8 mouse cellular contexts compared by ENCODE assay signal in genomic region chr13:44730146-44730864, GRCm38 (mm10). TPM values are rescaled to one million over a fixed set of nuclear protein-coding genes. Genes with fewer than 3 reads are reported as not detected.
DNase-seq lines count a peak whose midpoint lies in the region; ATAC-seq lines count a peak whose summit lies in the region.

No protein-coding gene starts in this region.

- 2% methylated on average over 57 of the region's 87 CpGs for WGBS in forebrain, embryonic 14.5 days
- WGBS in neural tube, embryonic 15.5 days: 1% methylated on average over 79 of the region's 87 CpGs

- no peaks in the 10 kb centered on the region for H3K36me3 ChIP-seq in forebrain, embryonic 14.5 days (ENCODE audit: control insufficient read depth, insufficient read depth, low read length)
- no peaks in the 10 kb centered on the region for H3K36me3 ChIP-seq in neural tube, embryonic 15.5 days

- peak; percentile 99 for DNase-seq in ES-CJ7 (ENCODE audit: low read depth, low spot score)
- DNase-seq in cerebellum, adult 11 months: peak; percentile 99
- peak; percentile 100 for DNase-seq in forebrain, embryonic 14.5 days (ENCODE audit: low spot score)
- peak; percentile 99 for DNase-seq in heart, postnatal 14 days
- DNase-seq in layer of hippocampus, adult 11-12 months (ENCODE audit: low spot score): peak; percentile 100
- peak; percentile 100 for DNase-seq in lung, adult 18-20 months
- DNase-seq in testis, postnatal 14 days (ENCODE audit: low spot score): peak; percentile 99

- peak overlapping the region; percentile 79 for H3K9ac ChIP-seq in forebrain, embryonic 14.5 days (ENCODE audit: low read length)
- peak overlapping the region; percentile 87 for H3K9ac ChIP-seq in neural tube, embryonic 15.5 days (replicated peaks)

- peak; percentile 96 for ATAC-seq in forebrain, embryonic 14.5 days
- ATAC-seq in neural tube, embryonic 15.5 days (ENCODE audit: low FRiP score): peak; percentile 98

- H3K27ac ChIP-seq in forebrain, embryonic 14.5 days (ENCODE audit: low read depth, low read length): peak overlapping the region; percentile 96
- H3K27ac ChIP-seq in neural tube, embryonic 15.5 days (replicated peaks): peak overlapping the region; percentile 100

- intact Hi-C loops in heart, postnatal 14 days (cut with DNase I): loop anchor here (5.0 to 10.0 kb wide), 4 partner anchors 102 to 668 kb away; no protein-coding TSS in a partner anchor

- H3K27me3 ChIP-seq in forebrain, embryonic 14.5 days (replicated peaks; ENCODE audit: control insufficient read depth, insufficient read depth, low read length): no peaks in the 10 kb centered on the region
- H3K27me3 ChIP-seq in neural tube, embryonic 15.5 days (replicated peaks): no peaks in the 10 kb centered on the region

- H3K4me1 ChIP-seq in forebrain, embryonic 14.5 days (ENCODE audit: control insufficient read depth, insufficient read depth, low read length): peaks cover 11% of the 10 kb centered on the region; the same call in 1 of the 2 replicates
- peaks cover 39% of the 10 kb centered on the region for H3K4me1 ChIP-seq in neural tube, embryonic 15.5 days

- peak overlapping the region; percentile 73 for H3K4me3 ChIP-seq in forebrain, embryonic 14.5 days (ENCODE audit: low read depth, low read length)
- H3K4me3 ChIP-seq in neural tube, embryonic 15.5 days (replicated peaks): peak overlapping the region; percentile 78

- peak overlapping the region; percentile 95 for H3K4me2 ChIP-seq in forebrain, embryonic 14.5 days (ENCODE audit: low read length)
- H3K4me2 ChIP-seq in neural tube, embryonic 15.5 days: peak overlapping the region; percentile 91

- no peaks in the 10 kb centered on the region for H3K9me3 ChIP-seq in forebrain, embryonic 14.5 days (replicated peaks; ENCODE audit: control insufficient read depth, low read length)
- H3K9me3 ChIP-seq in neural tube, embryonic 15.5 days (replicated peaks): no peaks in the 10 kb centered on the region

RNA-seq across cellular contexts. Expression of gene Jarid2, which starts 1.0 kb away (rescaled TPM):
- 16.4 and 20.5 TPM in 2 replicates for polyA plus RNA-seq in forebrain, embryonic 14.5 days (2014; fragmentation: Nextera tagmentation; extraction: Ambion mirVana)
- 10 to 100 TPM; 46.7 to 50.0 TPM for total RNA-seq in heart, postnatal 14 days (2021)
- 31.1 and 31.7 TPM in 2 replicates for polyA plus RNA-seq in neural tube, embryonic 15.5 days (2015; fragmentation: Nextera tagmentation; extraction: Ambion mirVana)

Comparison
In these comparisons a context has a peak if more than half of its experiments do, and no peak if none do; other contexts are left out.
1. Peak in every context shown above with its lines: DNase-seq, ATAC-seq, H3K4me3 ChIP-seq and H3K27ac ChIP-seq.